Mouse (Mus musculus) B cell, adult 67 days (primary cell): ENCODE data around the gene Gm21958. TPM values are rescaled to one million over a fixed set of nuclear protein-coding genes. Genes with fewer than 3 reads are reported as not detected.

ENCODE experiments used
- total RNA-seq, 2 experiments: library from RNA; stranded (reverse); gene quantifications; 4 replicates each; pipeline ENCODE4 v1.2.4; 2023

Gene Gm21958
- not detected for total RNA-seq

DNA sequence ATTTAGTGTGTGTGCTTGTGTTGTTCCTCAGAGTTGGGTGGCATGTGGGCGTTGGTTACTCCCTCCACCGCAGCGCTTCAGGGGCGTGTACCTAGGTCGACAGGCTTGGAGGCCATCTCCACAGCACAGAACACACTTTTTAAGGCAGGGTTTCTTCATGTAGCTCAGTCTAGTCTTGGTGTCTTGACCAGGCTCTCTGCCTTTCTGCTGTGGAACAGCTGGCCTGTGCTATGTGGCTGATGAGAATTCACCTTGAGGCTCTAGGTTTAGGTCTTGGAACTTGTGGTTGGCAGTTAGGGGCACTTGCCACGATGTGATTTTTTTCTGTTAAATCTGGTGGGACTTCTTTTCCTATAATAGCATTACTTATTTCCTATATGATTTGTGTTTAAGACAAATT, at the start of gene Gm21958:
Gene Gm21958 (minus strand): TSS at position 101 of the 400 bp plus-strand sequence.

DNA sequence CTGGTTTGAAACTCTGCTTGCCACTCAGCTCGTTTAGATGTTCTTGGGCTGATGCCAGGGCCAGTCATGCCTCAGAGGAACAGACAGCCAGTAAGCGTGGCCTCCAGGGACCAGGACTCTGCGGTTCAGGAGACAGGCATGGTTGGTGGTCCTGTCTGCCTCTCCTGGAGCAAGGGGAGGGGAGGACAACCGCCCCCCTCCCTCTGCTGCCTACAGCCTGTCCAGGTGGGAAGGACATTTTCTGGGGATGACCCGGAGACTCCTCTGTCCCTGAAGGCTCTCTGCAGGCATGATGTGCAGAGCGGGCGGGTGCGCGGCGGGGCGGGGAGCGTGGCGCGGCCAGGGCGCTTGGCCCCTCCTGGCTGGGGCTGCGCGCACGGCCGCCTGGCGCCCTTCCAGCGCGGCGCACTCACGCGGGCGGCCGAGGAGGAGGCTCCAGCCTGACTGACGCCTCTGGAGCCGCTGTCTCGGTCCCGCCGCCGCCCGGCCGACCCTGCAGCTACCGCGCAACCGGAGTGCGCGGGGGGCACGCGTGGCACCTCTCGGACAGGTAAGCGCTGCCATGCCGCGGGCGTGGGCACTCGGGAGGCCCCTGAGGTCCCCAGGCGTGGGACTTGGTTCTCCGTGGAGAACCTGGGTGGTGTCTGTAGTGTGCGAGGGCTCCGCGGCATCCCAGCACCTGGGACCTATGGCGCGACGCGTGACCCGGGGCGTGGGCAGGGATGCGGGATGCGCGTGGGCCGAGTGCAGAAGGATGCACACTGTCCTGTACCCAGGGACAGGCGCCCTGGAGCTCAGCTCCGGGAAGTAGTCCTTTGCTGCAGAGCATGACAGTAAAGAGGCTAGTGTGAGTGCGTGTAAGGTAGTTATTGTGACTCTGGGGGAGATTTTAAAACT, 41.2 kb upstream of the Gm21958 start, which contains the start of gene Smad9:
Gene Smad9 (plus strand): TSS at position 438 of the 897 bp plus-strand sequence.

DNA sequence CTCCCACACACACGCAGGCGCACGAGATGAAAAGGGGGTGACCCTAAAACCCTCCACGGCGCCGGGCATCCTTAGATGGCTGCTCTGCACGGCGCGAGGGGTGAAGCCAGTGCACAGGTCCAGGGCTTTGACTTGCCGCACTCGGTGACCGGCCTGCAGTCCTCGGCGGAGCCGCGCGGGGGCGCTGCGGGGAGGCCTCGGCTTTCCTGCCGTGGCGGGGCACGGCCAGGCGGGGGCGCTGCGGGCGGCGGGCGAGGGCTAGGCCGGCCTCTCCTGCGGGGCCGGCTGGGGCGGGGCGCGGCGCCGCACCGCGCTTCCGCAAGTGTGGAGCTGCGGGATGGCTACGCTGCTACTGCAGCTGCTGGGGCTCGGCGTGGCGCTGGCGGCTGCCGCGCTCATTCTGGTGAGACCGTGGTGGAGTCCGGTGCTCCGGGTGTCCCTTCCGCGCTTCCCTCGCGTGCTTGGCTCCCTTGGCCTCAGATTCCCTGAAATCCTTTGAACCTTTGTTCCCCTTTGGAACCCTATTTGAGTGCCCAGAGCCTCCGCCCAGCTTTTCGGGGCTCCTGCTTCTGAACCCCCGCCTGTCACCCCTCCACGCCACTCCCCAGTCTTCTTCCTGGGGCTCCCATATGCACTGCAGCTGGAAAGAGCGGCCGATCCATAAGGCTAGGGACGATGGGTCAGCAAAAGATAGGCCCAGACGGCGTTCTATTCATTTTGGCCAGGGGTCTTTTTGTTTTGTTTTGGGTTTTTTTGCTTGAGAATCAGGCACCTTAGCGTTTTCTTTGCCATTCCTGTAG, 21.3 kb upstream of the Gm21958 start, which contains the start of the genes Exosc8 and Alg5:
Gene Exosc8 (minus strand): TSS at position 147 of the 800 bp plus-strand sequence.
Gene Alg5 (plus strand): TSS at position 293 of the 800 bp plus-strand sequence.

DNA sequence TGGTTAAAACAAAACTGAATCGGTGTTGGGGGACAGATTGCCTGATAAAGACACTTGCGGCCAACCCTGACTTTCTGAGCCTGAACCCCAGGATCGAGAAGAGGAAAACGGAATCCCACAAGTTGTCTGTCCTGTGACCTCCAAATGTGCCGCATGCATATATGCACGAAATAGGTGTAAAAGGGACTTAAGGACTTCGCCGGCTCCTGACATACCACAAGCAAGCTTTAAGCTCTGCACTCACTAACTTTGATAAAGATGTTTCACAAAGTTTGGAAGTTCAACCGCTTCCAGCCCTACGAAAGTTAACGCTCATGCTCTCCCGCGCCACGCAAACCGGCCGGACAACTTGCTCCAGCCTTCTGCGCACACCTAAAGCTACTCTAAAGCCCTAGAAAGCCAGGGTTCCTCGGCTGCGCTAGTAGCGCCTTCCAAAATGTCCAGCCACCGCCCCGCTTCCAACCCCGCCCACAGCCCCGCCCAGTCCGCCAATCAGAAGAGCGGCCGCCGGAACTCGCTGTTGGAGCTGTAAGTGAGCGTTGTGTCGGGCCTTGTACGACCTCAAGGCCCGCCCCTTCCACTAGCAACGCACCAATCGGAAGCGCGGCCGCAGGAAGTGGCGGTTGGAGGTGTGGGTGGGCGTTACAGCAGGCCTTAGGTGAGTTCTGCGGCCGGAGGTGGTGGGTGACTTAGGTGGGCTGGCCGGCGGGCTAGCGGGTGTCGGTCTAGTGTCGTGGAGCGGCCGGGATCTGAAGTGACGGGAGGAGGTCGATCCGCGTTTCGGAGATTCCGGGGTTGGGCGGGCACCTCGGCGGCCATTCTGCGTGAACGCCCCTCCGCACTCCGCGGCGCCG, 21.7 kb downstream of the Gm21958 start, which contains the start of gene Supt20:
Gene Supt20 (plus strand): TSS at position 606 of the 854 bp plus-strand sequence.

Other genes with a start within 250 kb of the Gm21958 start
- 100 to 1,000 TPM; 167 to 193 TPM for gene Supt20, start 21.5 kb downstream of the Gm21958 start, total RNA-seq
- 10 to 100 TPM; 81.3 to 93.0 TPM for gene Exosc8, start 21.0 kb upstream of the Gm21958 start, total RNA-seq
- gene Alg5, start 21.2 kb upstream of the Gm21958 start, total RNA-seq = 10 to 100 TPM; 24.0 to 29.7 TPM
- not detected for gene Smad9, start 41.2 kb upstream of the Gm21958 start, total RNA-seq
- gene Rfxap, start 93.4 kb upstream of the Gm21958 start, total RNA-seq = 10 to 100 TPM; 31.4 to 37.6 TPM
- gene Sertm1, start 201.5 kb upstream of the Gm21958 start, total RNA-seq = not detected